Mouse (Mus musculus) CH12F3 (cell line): ENCODE measurements around the gene Ankrd60.

ENCODE experiments used
- in situ Hi-C: fragments of 300-500 bp; cut with MboI; formaldehyde crosslinking; loops from 2 replicates; pipeline ENCODE4 v1.14.3; 2020; ENCODE audit warnings: low sequenced_read_pairs

The Ankrd60 gene

GRCm38 (mm10) chr2:173577669-173578557 is at the start of gene Ankrd60:
Ankrd60 (minus strand) TSS chr2:173578365.
- in situ Hi-C loops: loop anchor here (25.0 kb wide), 1 partner anchor 1309 kb away; no protein-coding TSS in a partner anchor

GRCm38 (mm10) chr2:173625786-173626185 is 47.6 kb upstream of the Ankrd60 start:
- in situ Hi-C loops: no loop called here

GRCm38 (mm10) chr2:173624667-173625066 is 46.5 kb upstream of the Ankrd60 start:
- in situ Hi-C loops: no loop called here

GRCm38 (mm10) chr2:173622173-173622601 is 44.0 kb upstream of the Ankrd60 start:
- in situ Hi-C loops: no loop called here

GRCm38 (mm10) chr2:173620645-173621044 is 42.5 kb upstream of the Ankrd60 start:
- in situ Hi-C loops: no loop called here

GRCm38 (mm10) chr2:173619132-173619531 is 41.0 kb upstream of the Ankrd60 start:
- in situ Hi-C loops: no loop called here

GRCm38 (mm10) chr2:173616156-173616555 is 38.0 kb upstream of the Ankrd60 start:
- in situ Hi-C loops: no loop called here

- in situ Hi-C loops: no loop called here
These were observed 37.4 kb upstream of the Ankrd60 start for GRCm38 (mm10) chr2:173615378-173616081.

GRCm38 (mm10) chr2:173608020-173608958 is 30.1 kb upstream of the Ankrd60 start:
- in situ Hi-C loops: no loop called here

GRCm38 (mm10) chr2:173606415-173606804 is 28.2 kb upstream of the Ankrd60 start:
- in situ Hi-C loops: no loop called here

- in situ Hi-C loops: no loop called here
These were observed 27.7 kb upstream of the Ankrd60 start for GRCm38 (mm10) chr2:173605713-173606414.

- in situ Hi-C loops: no loop called here
These were observed 23.7 kb upstream of the Ankrd60 start for GRCm38 (mm10) chr2:173601861-173602260.

GRCm38 (mm10) chr2:173595374-173595781 is 17.2 kb upstream of the Ankrd60 start:
- in situ Hi-C loops: loop anchor here (25.0 kb wide), 1 partner anchor 1292 kb away; no protein-coding TSS in a partner anchor

- in situ Hi-C loops: loop anchor here (25.0 kb wide), 1 partner anchor 1293 kb away; no protein-coding TSS in a partner anchor
These were observed 16.3 kb upstream of the Ankrd60 start for GRCm38 (mm10) chr2:173594313-173595063.

- in situ Hi-C loops: loop anchor here (25.0 kb wide), 1 partner anchor 1293 kb away; no protein-coding TSS in a partner anchor
These were observed 15.7 kb upstream of the Ankrd60 start for GRCm38 (mm10) chr2:173593841-173594240.

- in situ Hi-C loops: loop anchor here (25.0 kb wide), 1 partner anchor 1295 kb away; no protein-coding TSS in a partner anchor
These were observed 14.6 kb upstream of the Ankrd60 start for GRCm38 (mm10) chr2:173592781-173593180.

- in situ Hi-C loops: loop anchor here (25.0 kb wide), 1 partner anchor 1300 kb away; no protein-coding TSS in a partner anchor
These were observed 9.2 kb upstream of the Ankrd60 start for GRCm38 (mm10) chr2:173587411-173587810.

GRCm38 (mm10) chr2:173586118-173586968 is 8.2 kb upstream of the Ankrd60 start:
- in situ Hi-C loops: loop anchor here (25.0 kb wide), 1 partner anchor 1301 kb away; no protein-coding TSS in a partner anchor
